Mouse (Mus musculus) central nervous system, embryonic 14 days (tissue): ENCODE measurements around the gene Txndc2. TPM values are rescaled to one million over a fixed set of nuclear protein-coding genes. Genes with fewer than 3 reads are reported as not detected.

Experiments used
- polyA plus RNA-seq: library from polyadenylated mRNA; depleted of rRNA; stranded (reverse); fragments of >200 nt; gene quantifications from 2 replicates; pipeline ENCODE4 v1.2.3, GENCODE M21; 2012; rRNA removed

Gene Txndc2
- polyA plus RNA-seq = 0.04 and 0.18 TPM in 2 replicates

GRCm38 (mm10) chr17:65641734-65642218, at the start of gene Txndc2:
Gene Txndc2 (minus strand): TSS chr17:65642168.

GRCm38 (mm10) chr17:65613463-65614412, 28.2 kb downstream of the Txndc2 start, which contains the start of gene Vapa:
Gene Vapa (minus strand): TSS chr17:65613555.

Other genes starting within 250 kb of the Txndc2 start
- gene Tmem232, start 101.4 kb downstream of the Txndc2 start, polyA plus RNA-seq = 0.20 and 0.23 TPM in 2 replicates
- gene Vapa, start 28.6 kb downstream of the Txndc2 start, polyA plus RNA-seq = 67.2 and 76.5 TPM in 2 replicates
- gene Rab31, start 130.6 kb upstream of the Txndc2 start, polyA plus RNA-seq = 44.1 and 45.6 TPM in 2 replicates
- gene Ppp4r1, start 140.4 kb upstream of the Txndc2 start, polyA plus RNA-seq = 92.1 and 97.4 TPM in 2 replicates
- gene Ralbp1, start 243.6 kb upstream of the Txndc2 start, polyA plus RNA-seq = 34.6 and 35.9 TPM in 2 replicates